Mouse (Mus musculus): ENCODE data around the gene Cul9. TPM values are rescaled to one million over a fixed set of nuclear protein-coding genes. Genes with fewer than 3 reads are reported as not detected.
"Not testable (repeated sequence)": the region's sequence is repeated elsewhere in the genome, so short reads cannot be mapped to it uniquely, and the experiment has no call there.

The Cul9 gene
- polyA plus RNA-seq, 1 experiment from 2014 or later = 4.8 TPM

- H3K9me3 ChIP-seq = no peaks in the 10 kb centered on the region
- peak overlapping the region; percentile 47 for H3K4me3 ChIP-seq
- H3K27ac ChIP-seq = peak overlapping the region; percentile 37
- H3K36me3 ChIP-seq = 0 out of 2 replicates have a peak, but pooled peaks cover 3% of the 10 kb centered on the region
- peaks cover 50% of the 10 kb centered on the region for H3K27me3 ChIP-seq (ENCODE audit: insufficient read depth, poor library complexity, severe bottlenecking)
- DNase-seq (ENCODE audit: low spot score) = no peak
- 20% methylated on average over 25 of the region's 25 CpGs for WGBS
- H3K4me1 ChIP-seq = peaks cover 28% of the 10 kb centered on the region
Measured at GRCm38 (mm10) chr17:46520385-46520979, 25.7 kb downstream of the Cul9 start.

- no peaks in the 10 kb centered on the region for H3K9me3 ChIP-seq
- WGBS = 48% methylated on average over 10 of the region's 10 CpGs
- peaks cover 28% of the 10 kb centered on the region for H3K4me1 ChIP-seq
- DNase-seq (ENCODE audit: low spot score) = no peak
- 0 out of 2 replicates have a peak, but pooled peaks cover 3% of the 10 kb centered on the region for H3K36me3 ChIP-seq
- H3K27me3 ChIP-seq (ENCODE audit: insufficient read depth, poor library complexity, severe bottlenecking) = peaks cover 48% of the 10 kb centered on the region
- H3K27ac ChIP-seq = peak overlapping the region; percentile 37; the same call in 1 of the 2 replicates
- H3K4me3 ChIP-seq = peak overlapping the region; percentile 47
Measured at GRCm38 (mm10) chr17:46519971-46520370, 26.2 kb downstream of the Cul9 start.

GRCm38 (mm10) chr17:46513329-46513728 is 32.9 kb downstream of the Cul9 start:
- H3K4me3 ChIP-seq = no peak overlapping the region
- H3K9me3 ChIP-seq = no peaks in the 10 kb centered on the region
- DNase-seq (ENCODE audit: low spot score) = no peak
- no peaks in the 10 kb centered on the region for H3K4me1 ChIP-seq
- no peak overlapping the region for H3K27ac ChIP-seq
- 0 out of 2 replicates have a peak, but pooled peaks cover 1% of the 10 kb centered on the region for H3K36me3 ChIP-seq
- no peaks in the 10 kb centered on the region for H3K27me3 ChIP-seq (ENCODE audit: insufficient read depth, poor library complexity, severe bottlenecking)
- WGBS = 64% methylated on average over 2 of the region's 2 CpGs

- Histone ChIP-seq H3K27me3 (ENCODE audit: insufficient read depth, poor library complexity, severe bottlenecking) (no peaks in the 10 kb centered on the region), H3K4me1 (no peaks in the 10 kb centered on the region), H3K36me3 (0 out of 2 replicates have a peak, but pooled peaks cover 4% of the 10 kb centered on the region), H3K27ac (no peak overlapping the region), H3K9me3 (no peaks in the 10 kb centered on the region), H3K4me3 (no peak overlapping the region)
- 50% methylated on average over 11 of the region's 11 CpGs for WGBS
- no peak for DNase-seq (ENCODE audit: low spot score)
Measured at GRCm38 (mm10) chr17:46511059-46511710, 35.0 kb downstream of the Cul9 start.

GRCm38 (mm10) chr17:46505617-46506016 is 40.6 kb downstream of the Cul9 start:
- DNase-seq (ENCODE audit: low spot score) = no peak
- Histone ChIP-seq H3K36me3 (peaks cover 14% of the 10 kb centered on the region), H3K4me1 (no peaks in the 10 kb centered on the region), H3K27me3 (ENCODE audit: insufficient read depth, poor library complexity, severe bottlenecking) (no peaks in the 10 kb centered on the region; the same call in 1 of the 2 replicates), H3K27ac (no peak overlapping the region), H3K9me3 (no peaks in the 10 kb centered on the region), H3K4me3 (no peak overlapping the region)
- 80% methylated on average over 3 of the region's 3 CpGs for WGBS

GRCm38 (mm10) chr17:46503847-46504638 is 42.1 kb downstream of the Cul9 start:
- 78% methylated on average over 14 of the region's 14 CpGs for WGBS

GRCm38 (mm10) chr17:46502775-46503174 is 43.4 kb downstream of the Cul9 start:
- no peaks in the 10 kb centered on the region for H3K9me3 ChIP-seq
- DNase-seq (ENCODE audit: low spot score) = no peak
- no peak overlapping the region for H3K4me3 ChIP-seq
- H3K4me1 ChIP-seq = no peaks in the 10 kb centered on the region
- no peak overlapping the region for H3K27ac ChIP-seq
- H3K27me3 ChIP-seq (ENCODE audit: insufficient read depth, poor library complexity, severe bottlenecking) = no peaks in the 10 kb centered on the region; the same call in 1 of the 2 replicates
- WGBS = 82% methylated on average over 2 of the region's 2 CpGs
- H3K36me3 ChIP-seq = peaks cover 32% of the 10 kb centered on the region

More at GRCm38 (mm10) chr17:46503847-46504638, 42.1 kb downstream of the Cul9 start:
- Histone ChIP-seq H3K36me3 (peaks cover 29% of the 10 kb centered on the region), H3K4me1 (no peaks in the 10 kb centered on the region), H3K27ac (no peak overlapping the region), H3K4me3 (no peak overlapping the region), H3K27me3 (ENCODE audit: insufficient read depth, poor library complexity, severe bottlenecking) (no peaks in the 10 kb centered on the region; the same call in 1 of the 2 replicates), H3K9me3 (no peaks in the 10 kb centered on the region)
- DNase-seq (ENCODE audit: low spot score) = no peak

- H3K27ac ChIP-seq = no peak overlapping the region
- DNase-seq (ENCODE audit: low spot score) = no peak
- H3K36me3 ChIP-seq = peaks cover 28% of the 10 kb centered on the region
- H3K4me1 ChIP-seq = peaks cover 9% of the 10 kb centered on the region
- H3K4me3 ChIP-seq = no peak overlapping the region
- WGBS = 73% methylated on average over 8 of the region's 8 CpGs
- H3K27me3 ChIP-seq (ENCODE audit: insufficient read depth, poor library complexity, severe bottlenecking) = peaks cover 34% of the 10 kb centered on the region
- no peaks in the 10 kb centered on the region for H3K9me3 ChIP-seq
Measured at GRCm38 (mm10) chr17:46497956-46498355, 48.2 kb downstream of the Cul9 start.

GRCm38 (mm10) chr17:46496623-46497434 is 49.4 kb downstream of the Cul9 start, which contains the start of gene Dnph1:
TSS of gene Dnph1 (plus strand) at chr17:46496711.
- H3K27ac ChIP-seq = peak within 1 kb of the TSS; percentile 87
- H3K9me3 ChIP-seq = no peaks in the 10 kb centered on the region
- H3K4me3 ChIP-seq = peak within 1 kb of the TSS; percentile 79
- peak; percentile 96 for DNase-seq (ENCODE audit: low spot score)
- WGBS = under 1% methylated on average over 44 of the region's 44 CpGs
- H3K27me3 ChIP-seq (ENCODE audit: insufficient read depth, poor library complexity, severe bottlenecking) = peaks cover 41% of the 10 kb centered on the region
- H3K36me3 ChIP-seq = peaks cover 28% of the 10 kb centered on the region
- H3K4me1 ChIP-seq = peaks cover 9% of the 10 kb centered on the region

- DNase-seq (ENCODE audit: low spot score); H3K4me1 ChIP-seq; H3K4me3 ChIP-seq; H3K27ac ChIP-seq; H3K9me3 ChIP-seq: not testable (repeated sequence)
- peaks cover 41% of the 10 kb centered on the region for H3K27me3 ChIP-seq (ENCODE audit: insufficient read depth, poor library complexity, severe bottlenecking)
- peaks cover 25% of the 10 kb centered on the region for H3K36me3 ChIP-seq
Measured at GRCm38 (mm10) chr17:46496081-46496480, 50.1 kb downstream of the Cul9 start.

- H3K27me3 ChIP-seq (ENCODE audit: insufficient read depth, poor library complexity, severe bottlenecking) = peaks cover 41% of the 10 kb centered on the region
- no peak for DNase-seq (ENCODE audit: low spot score)
- H3K36me3 ChIP-seq = peaks cover 20% of the 10 kb centered on the region
- no peak overlapping the region for H3K27ac ChIP-seq
- H3K9me3 ChIP-seq = no peaks in the 10 kb centered on the region
- WGBS = 77% methylated on average over 5 of the region's 5 CpGs
- no peak overlapping the region for H3K4me3 ChIP-seq
- peaks cover 9% of the 10 kb centered on the region for H3K4me1 ChIP-seq
Measured at GRCm38 (mm10) chr17:46495486-46495885, 50.7 kb downstream of the Cul9 start.

- H3K36me3 ChIP-seq = no peaks in the 10 kb centered on the region
- WGBS = 2% methylated on average over 45 of the region's 49 CpGs
Measured at GRCm38 (mm10) chr17:46487431-46487830, 58.8 kb downstream of the Cul9 start, which contains the start of gene Ttbk1. TSS of gene Ttbk1 (minus strand) at chr17:46487675.

More at GRCm38 (mm10) chr17:46487431-46487830, 58.8 kb downstream of the Cul9 start, which contains the start of gene Ttbk1:
- peaks cover 84% of the 10 kb centered on the region for H3K27me3 ChIP-seq (ENCODE audit: insufficient read depth, poor library complexity, severe bottlenecking)
- no peaks in the 10 kb centered on the region for H3K9me3 ChIP-seq
- peak within 1 kb of the TSS; percentile 60 for H3K4me3 ChIP-seq
- H3K4me1 ChIP-seq = peaks cover 21% of the 10 kb centered on the region
- H3K27ac ChIP-seq = no peak within 1 kb of the TSS
- DNase-seq (ENCODE audit: low spot score) = no peak

Measured in heart, embryonic 10.5 days (tissue).